Mouse (Mus musculus) liver, postnatal 0 days (tissue): Measurements from ENCODE around the gene Ikzf3.

Source experiments
- CTCF ChIP-seq: sonication (generic); IDR thresholded peaks from 2 replicates; pipeline ENCODE4 v1.5.1; 2016; ENCODE audit warnings: antibody characterized with exemption, low read depth
- EP300 ChIP-seq: IDR thresholded peaks from 2 replicates; pipeline ENCODE4 v1.6.1; 2016; ENCODE audit warnings: antibody characterized with exemption, low read depth, mild to moderate bottlenecking

DNA sequence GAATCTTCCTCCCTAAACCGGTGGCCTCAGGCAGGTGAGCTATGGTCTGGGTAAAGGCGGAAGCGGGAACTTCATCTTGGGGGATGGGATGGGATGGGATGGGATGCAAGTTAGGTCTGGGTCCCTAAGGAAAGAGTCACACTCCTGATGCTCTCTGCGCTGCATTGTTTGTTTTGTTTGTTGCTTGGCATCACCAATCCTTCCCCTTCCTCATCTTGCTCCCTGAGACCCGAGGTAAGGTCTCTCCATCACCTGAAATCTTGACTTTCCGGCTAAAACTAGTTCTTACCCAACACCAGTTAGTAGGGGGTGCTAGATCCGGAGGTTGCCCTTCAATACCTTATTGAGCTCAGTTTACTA, 98.4 kb downstream of the Ikzf3 start:
- no peak for TF ChIP-seq CTCF
- TF ChIP-seq EP300: no peak
